Mouse (Mus musculus): ENCODE data around the gene Ugcg.
"Not testable (repeated sequence)": the region's sequence is repeated elsewhere in the genome, so short reads cannot be mapped to it uniquely, and the experiment has no call there.

Ugcg gene

DNA sequence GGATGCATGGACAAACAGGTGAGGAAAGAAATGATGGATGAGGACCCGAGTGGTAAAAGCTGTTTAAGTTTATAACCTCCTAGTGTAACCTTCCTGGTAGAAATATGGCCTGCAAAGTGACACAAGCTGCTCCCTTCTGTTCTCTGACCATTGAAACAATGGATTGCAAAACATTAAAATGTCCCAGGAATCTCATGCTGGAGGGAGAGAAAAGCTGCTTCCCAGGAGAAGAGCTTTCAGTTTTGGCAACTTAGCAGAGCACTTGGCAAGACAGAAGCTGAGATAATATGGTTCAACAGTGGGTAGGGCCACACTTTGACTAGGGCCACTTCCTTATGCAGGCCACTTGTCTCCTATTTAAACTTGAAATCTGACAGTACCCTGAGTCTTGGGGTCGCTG, 69.7 kb downstream of the Ugcg start:
- no peak for DNase-seq (ENCODE audit: low spot score)

DNA sequence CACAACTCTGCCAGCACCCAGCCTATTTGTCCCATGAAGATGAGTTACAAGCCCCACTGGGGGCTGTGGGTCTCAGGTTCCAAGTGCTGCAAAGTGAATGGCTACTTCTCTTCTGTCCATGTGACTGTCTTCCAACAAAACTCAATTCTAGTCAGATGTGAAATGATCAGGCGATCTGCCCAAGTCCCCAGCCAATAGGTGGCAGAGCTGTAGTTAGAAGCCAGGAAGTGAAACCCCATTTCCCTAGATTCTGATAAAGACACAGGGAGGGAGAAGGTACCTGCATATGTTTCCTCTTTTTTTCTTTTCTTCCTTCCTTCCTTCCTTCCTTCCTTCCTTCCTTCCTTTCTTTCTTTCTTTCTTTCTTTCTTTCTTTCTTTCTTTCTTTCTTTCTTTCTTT, 70.7 kb downstream of the Ugcg start:
- no peak for DNase-seq (ENCODE audit: low spot score)

DNA sequence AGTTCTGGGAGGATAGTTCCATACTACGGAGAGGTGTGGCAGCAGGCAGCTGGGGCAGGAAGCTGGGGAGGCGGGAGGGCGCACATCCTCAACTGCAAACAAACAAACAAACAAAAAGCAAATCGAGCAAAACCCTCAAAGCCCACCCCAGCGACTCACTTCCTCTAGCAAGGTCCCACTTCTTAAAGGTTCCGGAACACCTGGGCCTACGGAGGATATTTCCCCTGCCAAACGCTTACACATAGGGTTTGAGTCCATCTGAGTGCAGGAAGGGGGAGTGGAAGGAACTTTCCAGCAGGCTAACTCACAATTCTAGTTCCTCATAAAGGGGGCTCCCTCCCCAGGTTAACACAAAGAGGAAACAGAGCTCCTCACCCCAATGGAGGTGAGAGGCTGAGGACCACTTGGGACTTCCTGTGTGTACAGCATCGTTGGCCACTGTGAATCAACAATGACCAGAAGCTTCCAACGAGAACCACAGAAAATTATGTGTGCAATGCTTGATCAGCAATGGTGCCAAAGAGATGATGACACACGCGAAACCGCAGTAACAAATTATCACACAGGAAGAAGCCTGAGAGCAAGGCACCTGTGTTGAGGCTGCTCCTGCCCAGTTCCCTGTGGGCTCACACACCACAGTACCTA, 71.9 kb downstream of the Ugcg start:
- DNase-seq (ENCODE audit: low spot score), result no peak

DNA sequence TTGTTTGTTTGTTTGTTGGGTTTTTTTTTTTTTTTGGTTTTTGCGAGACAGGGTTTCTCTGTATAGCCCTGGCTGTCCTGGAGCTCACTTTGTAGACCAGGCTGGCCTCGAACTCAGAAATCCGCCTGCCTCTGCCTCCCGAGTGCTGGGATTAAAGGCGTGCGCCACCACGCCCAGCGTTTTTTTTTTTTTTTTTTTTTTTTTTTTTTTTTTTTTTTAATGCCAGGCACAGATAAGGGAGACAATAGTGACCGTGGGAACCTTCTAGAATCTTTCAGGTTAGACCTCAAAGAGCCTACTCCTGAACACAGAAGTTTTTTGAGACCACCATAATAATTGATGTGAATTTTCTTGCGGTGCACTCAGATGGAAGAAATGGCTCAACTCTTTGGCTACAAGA, 72.5 kb downstream of the Ugcg start:
- not testable (repeated sequence) for DNase-seq (ENCODE audit: low spot score)

DNA sequence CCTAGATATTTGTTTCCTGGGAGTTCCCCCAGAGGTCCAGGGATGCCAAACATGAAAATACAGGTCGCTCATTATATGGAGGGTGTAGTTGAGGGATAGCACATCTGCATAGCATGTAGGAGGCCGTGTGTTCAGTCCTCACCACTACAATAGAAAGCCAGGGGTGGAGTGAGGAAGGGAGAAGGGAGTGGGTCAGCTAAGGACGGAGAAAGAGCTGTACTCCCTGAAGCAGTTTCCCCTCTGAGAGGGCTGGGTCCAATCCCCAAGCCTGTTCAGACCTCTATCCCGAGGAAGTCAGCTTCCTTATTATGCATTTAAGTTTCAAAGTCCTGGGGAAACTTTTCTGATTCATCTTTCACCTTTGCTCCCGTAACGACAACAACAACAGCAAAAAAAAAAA, 73.1 kb downstream of the Ugcg start:
- DNase-seq (ENCODE audit: low spot score), result no peak

DNA sequence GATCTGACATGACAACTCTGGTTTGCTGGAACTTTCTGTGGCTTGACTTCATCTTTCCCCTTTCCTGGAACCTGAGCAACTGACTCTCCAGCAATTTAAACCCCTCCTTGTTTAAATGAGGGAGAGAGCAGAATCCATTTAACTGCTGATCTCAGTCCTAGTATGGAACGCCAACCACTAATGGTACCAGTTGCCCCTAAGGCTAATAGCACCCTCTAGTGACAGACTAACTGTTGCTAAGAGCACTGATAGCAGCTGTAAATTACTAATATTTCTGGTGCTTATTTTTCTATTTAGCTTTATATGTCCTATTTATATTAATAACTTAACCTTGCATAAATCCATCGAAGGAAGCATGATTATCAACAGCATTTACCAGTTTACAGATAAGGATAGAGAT, 74.4 kb downstream of the Ugcg start:
- no peak for DNase-seq (ENCODE audit: low spot score)

DNA sequence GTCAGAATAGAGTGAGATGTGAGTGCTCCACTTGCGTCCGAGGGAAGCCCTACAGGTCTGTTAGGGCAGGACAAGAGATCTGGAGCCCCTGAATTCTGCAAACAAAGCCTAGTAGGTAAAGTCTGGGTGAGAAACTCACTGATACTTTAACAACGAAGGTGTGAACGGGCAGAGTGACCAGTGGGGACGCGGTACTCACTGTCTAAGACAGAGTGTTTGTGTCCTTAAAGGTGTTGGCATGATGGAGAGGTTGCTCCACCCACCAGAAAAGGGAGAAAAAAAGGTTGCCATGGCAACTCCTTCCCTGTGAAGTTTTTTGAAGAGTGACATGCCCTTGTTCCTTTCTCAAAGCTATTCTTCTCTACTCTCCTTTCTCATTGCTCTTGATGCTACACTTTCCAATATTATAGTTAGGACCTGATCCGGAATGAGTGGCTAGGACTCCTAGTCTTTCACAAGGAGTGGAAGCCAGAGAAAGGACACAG, 75.6 kb downstream of the Ugcg start:
- DNase-seq (ENCODE audit: low spot score), result no peak

DNA sequence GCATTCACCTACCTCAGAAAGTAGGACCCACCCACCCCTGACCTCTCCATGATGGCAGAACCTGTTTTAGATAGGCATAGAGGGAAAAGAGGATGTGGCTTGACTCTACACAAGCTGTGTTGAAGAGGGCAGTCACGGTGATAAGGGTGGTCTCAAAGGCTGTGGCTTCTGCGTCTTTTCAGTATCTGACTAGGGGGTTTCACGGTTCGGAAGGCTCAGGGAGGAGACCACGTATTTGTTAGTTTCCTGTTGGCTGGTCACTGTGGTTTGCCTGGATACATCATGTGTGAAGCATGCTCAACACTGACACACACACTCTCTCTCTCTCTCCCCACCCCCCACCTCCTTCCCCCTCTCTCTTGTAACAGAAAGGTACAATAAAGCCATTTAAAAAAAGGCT, 76.1 kb downstream of the Ugcg start:
- no peak for DNase-seq (ENCODE audit: low spot score)

DNA sequence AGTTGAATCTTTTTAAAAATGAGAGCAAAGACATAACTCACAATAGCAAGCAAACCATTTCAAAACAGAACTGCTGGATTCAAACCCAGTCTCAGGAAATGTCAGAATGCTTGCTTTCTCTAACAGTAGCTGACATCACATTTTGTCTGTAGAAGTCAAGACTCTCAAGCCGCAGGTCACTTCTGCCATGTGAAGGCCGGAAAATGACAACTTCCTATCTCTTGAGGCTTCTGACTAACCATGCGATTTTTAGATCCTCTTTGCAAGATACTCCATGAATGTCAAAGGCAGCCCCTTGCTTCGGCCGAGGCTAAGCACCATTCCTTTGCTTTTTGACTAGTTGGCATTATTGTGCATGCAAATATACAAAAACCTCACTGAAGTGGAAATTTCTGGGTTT, 76.6 kb downstream of the Ugcg start:
- DNase-seq (ENCODE audit: low spot score), result no peak
